Mouse (Mus musculus): ENCODE results near the gene Actl7a.

DNA sequence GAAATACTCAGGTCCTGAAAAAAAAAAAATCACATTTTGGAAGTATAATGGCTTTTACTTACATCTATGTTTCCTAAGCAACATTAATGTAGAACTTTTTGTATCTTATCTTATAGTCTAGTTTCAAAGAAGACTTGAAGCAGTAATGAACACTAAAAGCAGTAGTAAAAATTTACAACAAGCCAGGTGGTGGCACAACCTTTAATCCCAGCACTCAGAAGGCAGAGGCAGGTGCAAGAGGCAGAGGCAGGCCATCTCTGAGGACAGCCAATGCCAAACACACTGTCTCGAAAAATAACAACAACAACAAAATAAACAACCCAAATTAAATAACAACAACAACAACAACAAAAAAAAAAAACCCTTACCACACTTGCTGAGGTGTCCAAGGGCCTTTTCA, 27.9 kb downstream of the Actl7a start:
- TF ChIP-seq MYOG (IDR thresholded peaks at IDR 0.05; ENCODE audit: control insufficient read depth, extremely low read depth, insufficient read length) (no peak), CTCF (IDR thresholded peaks at IDR 0.05; ENCODE audit: control insufficient read depth, insufficient read depth, insufficient read length) (no peak), CEBPB (IDR thresholded peaks at IDR 0.05; ENCODE audit: low read depth) (no peak), MAX (IDR thresholded peaks at IDR 0.05) (no peak), MYOD1 (IDR thresholded peaks at IDR 0.05; ENCODE audit: control insufficient read depth, insufficient read length, low read depth) (no peak), USF1 (IDR thresholded peaks at IDR 0.05; ENCODE audit: low read depth) (no peak)

Measured in C2C12 (cell line).